Mouse (Mus musculus) cerebellum, postnatal 4 days (tissue): ENCODE data around the gene Spats2l.

Experiments used
- DNase-seq, 2 experiments: peaks; one replicate each; pipeline ENCODE4 v3.0.0; 2022; ENCODE audit warnings: low spot score in 2 of 2, mixed read lengths in 1 of 2

The Spats2l gene

DNA sequence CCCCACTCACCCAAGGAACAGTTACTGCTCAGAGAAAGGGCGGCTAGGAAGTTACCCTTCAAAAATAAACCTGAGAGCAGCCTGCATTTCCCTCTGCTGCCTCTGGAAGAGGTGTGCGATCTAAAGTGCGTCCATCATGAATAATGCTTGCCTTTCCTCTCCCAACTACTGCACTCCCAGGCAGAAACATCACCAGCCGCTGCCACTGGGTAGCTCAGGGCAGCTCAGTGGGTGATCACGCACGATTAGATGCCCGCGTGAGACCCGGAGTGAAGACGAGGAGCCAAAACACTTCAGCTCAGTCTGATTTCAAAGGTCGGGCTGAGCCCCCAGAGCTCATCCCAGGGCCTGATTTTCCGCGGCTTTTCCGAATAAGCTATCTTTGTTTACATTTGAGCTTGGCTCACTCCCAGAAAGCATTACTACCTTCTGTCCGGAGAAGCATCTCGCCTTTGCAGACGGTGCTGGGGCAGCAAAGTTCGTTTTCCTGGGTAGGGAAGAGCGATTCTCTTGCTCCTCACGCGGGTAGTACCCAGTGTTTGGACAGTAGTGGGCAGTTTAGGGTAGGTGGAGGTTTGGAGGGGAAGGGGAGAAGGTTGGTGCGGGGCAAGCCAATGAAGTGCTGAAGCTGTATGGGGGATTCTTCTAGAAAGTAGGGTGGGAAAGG, at the start of gene Spats2l:
TSS of gene Spats2l (plus strand) at position 162 of the 667 bp plus-strand sequence.
- DNase-seq: peak in 1 of 2 experiments; percentile 22

GRCm38 (mm10) chr1:57725268-57725667, 48.7 kb upstream of the Spats2l start:
- no peak for DNase-seq

DNA sequence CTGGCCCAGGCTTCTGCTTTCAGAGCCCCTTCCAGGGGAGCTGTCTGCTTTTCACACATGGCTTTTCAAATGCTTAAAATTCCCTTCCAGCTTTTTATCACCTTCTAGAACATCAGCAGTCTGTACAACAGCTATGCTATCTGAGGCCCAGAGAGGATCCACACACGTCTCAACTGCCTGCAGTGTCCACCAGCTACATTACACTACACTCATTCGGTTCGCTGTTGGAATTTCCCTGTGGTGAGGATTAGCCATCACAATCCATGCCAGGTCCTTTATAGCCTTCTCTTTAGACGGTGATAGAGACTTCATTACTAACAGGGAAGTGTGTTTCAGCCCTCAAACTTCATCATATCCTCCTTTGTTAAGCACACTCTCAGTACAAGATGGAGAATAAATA, 38.1 kb upstream of the Spats2l start:
- no peak for DNase-seq

DNA sequence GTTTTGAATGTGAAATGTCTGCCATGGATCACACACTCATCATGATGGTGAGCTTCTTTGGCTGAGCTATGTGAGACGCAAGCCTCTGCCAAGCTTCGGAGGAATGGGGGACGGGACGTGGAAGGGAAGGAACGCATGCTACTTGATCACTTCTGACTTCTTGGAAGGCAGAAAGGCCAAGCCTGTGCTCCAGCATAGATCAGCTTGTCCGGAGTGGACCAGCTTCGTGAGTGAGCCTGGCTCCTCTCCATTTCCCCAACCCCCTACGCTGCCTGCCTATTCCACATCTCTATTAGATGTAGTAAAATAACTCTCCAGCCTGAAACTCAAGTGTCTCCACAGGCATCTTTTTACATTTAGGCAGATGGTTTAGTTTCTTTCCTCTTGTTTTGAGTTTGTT, 32.2 kb upstream of the Spats2l start:
- DNase-seq: no peak

DNA sequence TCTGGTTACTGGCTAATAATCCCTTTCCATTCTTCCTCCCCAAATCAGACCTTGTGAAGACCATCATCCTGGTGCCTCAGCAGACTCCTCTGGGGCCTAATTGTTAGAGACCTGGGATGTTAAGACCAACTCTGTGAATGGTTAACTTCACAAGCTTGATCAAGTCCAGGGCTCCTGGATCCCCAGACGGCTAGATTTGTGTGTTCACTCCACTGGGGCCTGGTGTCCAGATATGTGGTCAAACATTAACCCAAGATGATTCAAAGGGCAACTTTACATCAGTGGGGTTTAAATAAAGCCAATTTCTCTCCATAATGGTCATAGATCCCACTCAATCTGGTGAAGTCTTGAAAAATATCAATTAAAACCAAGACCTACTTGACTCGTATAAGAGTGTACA, 31.7 kb upstream of the Spats2l start:
- no peak for DNase-seq

DNA sequence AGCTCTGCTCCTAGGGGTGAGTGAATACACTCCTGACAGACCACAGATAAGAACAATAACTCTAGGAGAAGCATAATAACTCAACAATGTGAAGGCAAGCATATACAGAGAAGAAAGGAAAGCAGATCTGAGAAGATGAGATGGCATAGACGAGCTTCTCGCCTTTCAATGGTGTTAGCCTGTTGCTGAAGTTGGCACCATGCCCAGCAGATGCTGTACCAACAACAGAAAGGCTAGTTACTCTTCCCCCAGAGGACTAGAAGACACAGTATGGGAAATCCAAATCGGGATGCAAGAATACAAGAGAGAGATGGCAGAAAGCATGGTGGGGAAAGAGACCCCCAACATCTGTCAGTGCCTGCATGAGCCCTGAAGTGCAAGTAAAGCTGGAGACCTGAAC, 22.2 kb upstream of the Spats2l start:
- DNase-seq: no peak

DNA sequence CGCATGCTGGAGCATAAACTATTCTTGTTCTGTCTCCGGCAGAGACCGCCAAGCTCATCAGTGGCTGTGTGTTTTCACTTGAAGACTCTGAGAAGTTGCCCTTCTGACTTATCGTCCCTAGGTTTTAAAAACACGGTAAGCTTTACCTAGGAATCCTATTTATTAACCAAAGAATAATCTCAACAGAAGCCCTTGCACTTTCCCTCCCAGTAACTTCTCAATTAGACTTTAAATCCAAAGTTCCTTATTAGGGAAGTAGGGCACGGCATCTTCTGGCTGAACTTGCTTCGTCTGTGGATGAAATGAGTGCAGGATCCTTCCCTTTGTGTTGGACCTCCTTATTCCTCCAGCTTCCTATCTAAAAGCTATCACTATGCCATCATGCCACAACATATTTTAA, 7.6 kb upstream of the Spats2l start:
- no peak for DNase-seq

DNA sequence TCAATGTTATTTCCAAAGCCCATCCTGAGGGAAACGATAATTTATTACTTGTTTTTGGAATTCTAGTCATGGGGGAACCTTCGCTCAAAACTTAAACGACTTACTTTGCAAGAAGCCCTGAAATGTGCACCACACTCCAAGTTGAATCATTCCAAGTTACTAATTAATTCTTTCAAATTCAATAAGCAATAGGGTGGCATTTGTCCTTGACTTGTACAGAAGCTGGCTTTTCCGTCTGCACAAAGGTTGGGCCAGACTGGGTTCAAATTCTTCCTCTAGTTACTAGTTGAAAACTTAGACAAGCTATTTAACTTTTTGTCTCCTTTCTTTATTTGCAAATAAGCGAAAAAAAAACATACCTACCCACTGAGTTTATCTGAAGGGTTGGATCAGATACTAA, 636 bp upstream of the Spats2l start:
- no peak for DNase-seq

GRCm38 (mm10) chr1:57774668-57775495, 920 bp downstream of the Spats2l start:
- DNase-seq: peak; percentile 28 to 58

GRCm38 (mm10) chr1:57775496-57775790, 1.5 kb downstream of the Spats2l start:
- no peak for DNase-seq

DNA sequence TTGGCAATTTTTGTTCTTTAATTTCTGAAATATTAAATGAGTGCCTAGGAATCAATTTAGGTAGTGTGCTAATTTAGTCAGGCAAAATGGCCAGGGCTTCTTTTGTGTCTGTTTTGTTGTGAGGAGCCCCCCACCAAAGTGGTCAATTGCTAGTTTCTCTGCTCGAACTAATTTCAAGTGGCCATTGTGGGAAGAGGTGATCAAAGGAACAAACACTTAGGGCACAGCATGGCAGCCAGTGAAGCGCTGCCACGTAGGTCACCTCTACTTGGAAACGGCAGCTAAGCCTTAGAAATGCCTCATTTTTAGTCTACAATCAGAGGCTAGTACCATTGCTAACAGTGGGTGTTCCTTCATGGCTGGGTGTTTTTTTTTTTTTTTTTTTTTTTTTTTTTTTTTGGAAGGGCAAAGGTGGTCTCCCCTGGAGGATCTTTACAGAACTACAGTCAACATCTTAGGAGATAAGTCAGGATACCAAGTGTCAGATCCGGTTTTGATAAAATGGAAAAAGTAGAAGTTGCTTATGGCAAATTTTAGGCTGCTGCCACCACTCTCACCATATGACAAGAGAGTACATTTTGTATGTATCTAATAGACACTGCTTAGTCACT, 2.8 kb downstream of the Spats2l start:
- no peak for DNase-seq

DNA sequence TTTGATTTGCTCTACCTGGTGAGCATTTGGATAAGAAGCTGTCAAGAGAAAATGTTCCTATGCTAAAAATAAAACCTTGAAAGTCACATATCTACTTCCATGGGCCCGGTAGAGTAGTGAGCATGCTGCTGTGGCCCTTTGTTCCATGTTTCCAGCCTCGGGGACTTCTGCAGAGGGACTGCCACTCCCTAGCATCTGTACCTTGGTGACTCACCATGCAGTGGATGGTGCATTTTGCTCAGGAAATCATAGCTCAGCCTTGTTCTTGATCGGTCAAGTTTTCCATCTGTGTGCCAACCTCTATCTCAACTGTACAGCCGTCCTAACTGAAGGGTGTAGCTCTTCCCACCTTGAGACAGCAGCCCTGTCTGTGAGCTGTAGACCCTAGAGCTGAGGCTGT, 10.3 kb downstream of the Spats2l start:
- DNase-seq: no peak

DNA sequence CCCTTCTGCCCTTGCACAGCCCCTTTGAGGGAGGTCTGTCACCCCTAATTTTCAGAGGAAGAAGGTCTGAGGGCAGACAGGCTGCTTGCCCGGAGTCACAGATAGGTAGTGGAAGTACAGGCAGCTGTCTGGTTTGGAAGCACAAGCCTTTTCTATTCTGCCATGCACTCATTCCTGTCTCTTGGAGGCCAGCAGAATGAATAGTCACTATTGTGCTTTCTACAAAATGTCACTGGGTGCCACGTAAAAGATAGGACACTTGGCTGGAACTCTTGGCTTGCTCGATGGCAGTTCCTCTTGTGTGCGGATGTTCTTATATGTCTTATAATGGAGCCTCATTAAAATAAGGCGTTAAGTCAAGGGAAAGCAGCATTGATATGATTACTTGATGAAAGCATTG, 15.9 kb downstream of the Spats2l start:
- no peak for DNase-seq

GRCm38 (mm10) chr1:57792212-57792611, 18.2 kb downstream of the Spats2l start:
- no peak for DNase-seq

DNA sequence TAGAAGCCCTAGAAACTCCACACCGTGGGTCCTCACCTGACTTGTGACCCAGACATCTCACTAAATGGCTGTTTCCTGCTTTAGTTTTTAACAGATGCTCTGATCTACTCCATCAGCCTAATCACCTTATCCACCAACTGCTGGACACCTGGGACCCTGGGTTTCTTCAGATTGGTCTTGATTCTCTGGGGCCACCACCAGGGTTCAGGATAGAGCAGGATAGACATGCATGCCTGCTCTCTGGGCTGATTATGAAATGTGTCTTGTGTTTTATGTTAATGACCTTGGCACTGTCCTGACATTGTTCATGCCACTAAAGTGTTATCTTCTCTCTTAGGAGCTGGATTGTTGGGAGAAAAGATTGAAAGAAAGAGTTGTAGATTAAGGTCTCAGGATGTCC, 21.9 kb downstream of the Spats2l start:
- DNase-seq: no peak

- DNase-seq: no peak
Measured at GRCm38 (mm10) chr1:57799398-57799797, 25.4 kb downstream of the Spats2l start.

DNA sequence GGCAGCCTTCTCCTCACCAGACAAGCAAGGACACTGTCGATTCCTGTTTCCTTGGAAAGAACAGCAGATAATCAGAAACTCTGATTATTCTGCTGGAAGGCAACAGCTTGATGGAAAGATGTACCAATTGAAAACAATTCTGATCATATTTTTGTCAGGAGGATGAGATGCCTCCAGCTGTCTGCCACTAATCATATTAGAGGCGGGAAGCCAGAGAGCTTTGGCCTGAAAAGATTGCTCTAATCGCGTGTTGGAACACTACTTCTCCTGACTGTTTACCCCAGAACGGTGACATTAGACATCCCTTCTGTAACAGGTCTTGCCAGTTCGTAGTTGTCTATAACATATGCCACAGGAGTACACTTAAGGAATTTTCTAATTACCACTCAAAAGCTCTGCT, 26.9 kb downstream of the Spats2l start:
- no peak for DNase-seq

- no peak for DNase-seq
Measured at GRCm38 (mm10) chr1:57806126-57806525, 32.2 kb downstream of the Spats2l start.

DNA sequence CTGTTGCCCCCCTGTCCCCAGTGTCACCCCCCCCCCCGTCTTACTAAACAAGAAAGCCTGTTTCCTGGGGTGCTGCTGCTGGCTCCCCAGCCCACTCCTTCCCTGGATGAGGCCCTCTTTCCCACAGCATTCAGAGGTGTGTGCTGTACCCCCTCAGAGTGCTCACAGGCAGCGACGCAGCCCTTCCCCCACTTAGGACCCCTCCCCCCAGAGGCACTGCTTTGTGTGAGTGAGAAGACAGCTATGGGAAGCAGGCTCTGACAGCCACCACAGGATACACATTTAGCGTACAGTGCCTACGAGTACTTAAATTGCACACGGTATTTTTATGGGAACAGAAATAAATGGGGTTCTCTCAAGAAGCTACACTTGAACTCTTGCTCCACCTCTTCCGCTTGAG, 33.9 kb downstream of the Spats2l start:
- DNase-seq: no peak

- DNase-seq: no peak
Measured at GRCm38 (mm10) chr1:57810221-57810620, 36.3 kb downstream of the Spats2l start.

DNA sequence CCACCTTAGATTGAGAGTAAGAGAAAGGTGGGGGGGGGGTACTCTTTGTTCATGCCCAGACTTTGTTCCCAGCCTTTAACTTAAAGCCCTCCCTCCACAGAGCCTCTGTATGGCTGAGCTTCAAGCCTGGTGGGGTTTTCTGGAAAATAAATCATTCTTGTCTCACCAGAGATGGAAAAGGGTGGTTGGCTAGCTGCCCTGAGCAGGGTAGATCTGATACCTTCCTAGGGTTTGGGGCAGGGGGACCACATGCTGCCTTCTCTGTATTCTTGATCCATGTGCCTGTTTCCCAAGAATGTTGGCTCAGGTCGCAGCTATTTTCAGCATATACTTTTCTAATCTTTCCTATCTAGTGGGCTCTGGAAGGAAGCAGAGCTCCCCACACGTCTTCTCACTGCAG, 43.1 kb downstream of the Spats2l start:
- DNase-seq: no peak

- DNase-seq: no peak
Measured at GRCm38 (mm10) chr1:57820428-57820997, 46.6 kb downstream of the Spats2l start.
